Mouse (Mus musculus) gastrocnemius, postnatal 36 days (tissue): ENCODE results near the gene Gm14410. TPM values are rescaled to one million over a fixed set of nuclear protein-coding genes. Genes with fewer than 3 reads are reported as not detected.
"Not testable (repeated sequence)": the region's sequence is repeated elsewhere in the genome, so short reads cannot be mapped to it uniquely, and the experiment has no call there.

Experiments
- DNase-seq, 2 experiments: peaks; one replicate each; pipeline ENCODE4 v3.0.0; 2022
- intact Hi-C: fragments of 180-260 bp; cut with DNase I; formaldehyde crosslinking; loops from one replicate; pipeline ENCODE4 v1.15.1; 2025
- long read RNA-seq, 2 experiments: library from polyadenylated mRNA; stranded (forward); transcript quantifications; one replicate each; pipeline ENCODE4 v2.0.0; 2021
- total RNA-seq, 2 experiments: library from RNA; stranded (reverse); gene quantifications; 2 replicates each; pipeline ENCODE4 v1.2.3; 2021

Gene Gm14410
- total RNA-seq: 10 to 100 TPM; 10.3 to 10.4 TPM
- long read RNA-seq, experiment 1, partial matches to known transcripts: 1 of 9 reads
- long read RNA-seq, experiment 1, other reads (novel, unspliced or antisense): 7 of 9 reads
- long read RNA-seq, experiment 2, partial matches to known transcripts: 0 of 7 reads
- long read RNA-seq, experiment 2, other reads (novel, unspliced or antisense): 5 of 7 reads

DNA sequence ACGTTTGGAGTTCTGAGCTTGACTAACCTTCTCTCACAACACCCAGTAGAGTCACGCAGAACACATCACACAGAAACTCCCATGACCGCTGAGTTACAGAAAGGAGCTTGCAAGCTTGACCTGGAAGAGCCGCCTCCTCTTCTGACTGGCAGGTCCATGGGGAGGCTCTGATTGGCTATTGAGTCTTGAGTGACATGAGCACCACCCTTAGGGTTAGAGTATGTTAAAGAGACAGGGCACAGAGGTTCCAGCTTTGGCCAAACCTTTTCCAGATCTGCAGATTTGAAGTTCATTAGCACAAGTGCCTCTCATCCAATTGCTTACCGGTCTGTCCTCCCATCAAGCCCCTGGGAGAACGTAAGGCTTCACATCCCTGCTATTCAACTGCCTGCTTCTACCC is at the start of gene Gm14410:
Gene Gm14410, minus strand, starts transcription at position 81 of the 400 bp plus-strand sequence.
- peak; percentile 62 to 82 for DNase-seq
- intact Hi-C loops: not testable (repeated sequence)

GRCm38 (mm10) chr2:177247449-177247848 is 41.2 kb upstream of the Gm14410 start:
- DNase-seq, intact Hi-C loops: not testable (repeated sequence)

- intact Hi-C loops, DNase-seq: not testable (repeated sequence)
Observed at GRCm38 (mm10) chr2:177230461-177230860, 24.2 kb upstream of the Gm14410 start.

- DNase-seq, intact Hi-C loops: not testable (repeated sequence)
Observed at GRCm38 (mm10) chr2:177172749-177173148, 33.5 kb downstream of the Gm14410 start.

Other genes starting within 250 kb of the Gm14410 start
- gene Gm14419, start 205.5 kb downstream of the Gm14410 start, total RNA-seq: 10 to 100 TPM; 21.3 to 21.8 TPM
- gene Gm14401, start 132.1 kb downstream of the Gm14410 start, total RNA-seq: 1 to 10 TPM in 1 of 2 experiments, under 1 TPM in 1; 0.84 to 1.0 TPM
- 1 to 10 TPM in 1 of 2 experiments, under 1 TPM in 1; 0.74 to 1.0 TPM for gene Gm14409, start 60.6 kb upstream of the Gm14410 start, total RNA-seq
- gene Gm14412, start 117.9 kb upstream of the Gm14410 start, total RNA-seq: 1 to 10 TPM; 1.6 TPM
- 10 to 100 TPM in 1 of 2 experiments, 1 to 10 TPM in 1; 9.7 to 11.0 TPM for gene Gm14418, start 191.9 kb upstream of the Gm14410 start, total RNA-seq